Mouse (Mus musculus) CH12.LX (cell line): ENCODE measurements around the gene Snai1.

ENCODE experiments used
- CTCF ChIP-seq, 2 experiments: IDR thresholded peaks in 1 of 2; conservative IDR thresholded peaks in 1 of 2; 2 replicates each; pipeline ENCODE4 v1.5.1; 2011 to 2012; ENCODE audit warnings: low read depth in 2 of 2, low read length in 2 of 2, improper control_type of control experiment in 1 of 2, inconsistent platforms in 1 of 2, mild to moderate bottlenecking in 1 of 2, moderate library complexity in 1 of 2
- E2F4 ChIP-seq: IDR thresholded peaks from 2 replicates; pipeline ENCODE4 v1.6.1; 2011; ENCODE audit warnings: low read depth, low read length, improper control_type of control experiment; ENCODE audit not compliant: insufficient replicate concordance
- JUND ChIP-seq: conservative IDR thresholded peaks from 2 replicates; pipeline ENCODE4 v1.6.1; 2011; ENCODE audit warnings: low read depth, low read length, improper control_type of control experiment
- MAX ChIP-seq: IDR thresholded peaks from 2 replicates; pipeline ENCODE4 v1.6.1; 2011; ENCODE audit warnings: low read length, improper control_type of control experiment
- MEF2A ChIP-seq: IDR thresholded peaks from 2 replicates; pipeline ENCODE4 v1.6.1; 2014; ENCODE audit warnings: low read depth, mild to moderate bottlenecking, inconsistent platforms, low read length, improper control_type of control experiment, borderline replicate concordance
- MYC ChIP-seq: IDR thresholded peaks from 2 replicates; pipeline ENCODE4 v1.6.1; 2011; ENCODE audit warnings: low read depth, mild to moderate bottlenecking, improper control_type of control experiment, low read length
- POLR2A ChIP-seq: IDR thresholded peaks from 2 replicates; pipeline ENCODE4 v1.6.1; 2011; ENCODE audit warnings: low read depth, mild to moderate bottlenecking, improper control_type of control experiment, low read length
- POLR2AphosphoS2 ChIP-seq: IDR thresholded peaks from 2 replicates; pipeline ENCODE4 v1.6.1; 2011; ENCODE audit warnings: low read depth, low read length, improper control_type of control experiment
- RAD21 ChIP-seq: IDR thresholded peaks from 2 replicates; pipeline ENCODE4 v1.6.1; 2011; ENCODE audit warnings: low read depth, mild to moderate bottlenecking, low read length, improper control_type of control experiment, moderate library complexity

DNA sequence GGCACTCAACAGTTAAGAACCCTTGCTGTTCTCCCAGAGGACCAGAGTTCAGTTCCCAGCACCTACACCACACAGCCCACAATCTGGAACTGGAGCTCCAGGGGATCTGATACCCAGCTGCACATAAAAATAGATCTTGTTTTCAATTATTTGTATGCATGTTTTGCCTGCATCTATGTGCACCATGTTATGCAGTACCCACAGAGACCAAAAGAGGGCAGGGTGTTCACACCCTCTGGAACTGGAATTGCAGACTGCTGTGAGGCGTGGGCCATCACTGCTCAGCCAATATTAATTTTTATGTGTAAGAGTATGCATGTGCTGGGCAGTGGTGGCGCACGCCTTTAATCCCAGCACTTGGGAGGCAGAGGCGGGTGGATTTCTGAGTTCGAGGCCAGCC is 40.7 kb upstream of the Snai1 start:
- TF ChIP-seq POLR2A, result no peak
- no peak for TF ChIP-seq MYC
- TF ChIP-seq MAX, result no peak
- TF ChIP-seq RAD21, result peak; percentile 57
- TF ChIP-seq CTCF (conservative IDR thresholded peaks at IDR 0.05 in 1 of 2, IDR thresholded peaks at IDR 0.05 in 1 of 2; ENCODE audit: low read depth in 2 of 2, low read length in 2 of 2), result peak; percentile 53 to 68
- TF ChIP-seq JUND, result no peak
- TF ChIP-seq POLR2AphosphoS2, result no peak
- TF ChIP-seq E2F4, result no peak
- TF ChIP-seq MEF2A, result no peak
